Mouse (Mus musculus): ENCODE measurements around the gene Hk1. TPM values are rescaled to one million over a fixed set of nuclear protein-coding genes. Genes with fewer than 3 reads are reported as not detected.

Gene Hk1
- polyA plus RNA-seq, 1 experiment: 65.7 TPM

GRCm38 (mm10) chr10:62340991-62341390 lies 38.7 kb downstream of the Hk1 start:
- Histone ChIP-seq H3K27me3 (ENCODE audit: control insufficient read depth, insufficient read depth, insufficient read length) (no peaks in the 10 kb centered on the region), H3K79me3 (ENCODE audit: low read depth) (peaks cover 23% of the 10 kb centered on the region)

DNA sequence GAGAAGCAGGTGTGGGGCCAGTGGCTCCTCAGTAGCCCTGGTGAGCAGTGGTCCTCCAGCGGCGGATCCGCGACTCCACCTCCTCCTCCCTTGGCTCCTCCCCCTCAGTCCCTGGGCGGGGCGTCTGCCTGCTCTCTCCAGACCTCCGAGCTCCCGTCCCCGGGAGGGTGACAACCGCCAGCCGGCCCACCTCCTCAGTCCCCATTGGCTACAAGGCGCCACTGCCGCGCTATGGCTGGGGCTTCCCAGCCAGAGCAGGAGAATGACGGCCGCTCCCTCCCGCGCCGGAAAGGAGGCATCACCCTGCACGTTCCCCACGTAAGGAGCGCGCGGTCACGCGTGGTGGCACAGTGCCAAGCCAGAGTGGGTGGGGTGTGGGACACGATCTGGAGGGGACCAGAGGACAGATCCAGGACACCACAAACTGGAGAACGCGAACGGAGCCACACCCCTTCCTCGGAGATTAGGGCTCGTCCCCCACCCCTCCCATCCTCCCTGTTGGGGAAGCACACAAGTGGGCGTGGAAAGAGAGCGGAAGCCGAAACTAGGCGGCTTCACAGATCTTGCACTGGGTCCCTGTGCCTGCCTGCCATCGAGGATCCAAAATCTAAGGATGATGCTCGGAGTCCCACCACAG lies 39.5 kb downstream of the Hk1 start:
- Histone ChIP-seq H3K79me3 (ENCODE audit: low read depth) (peaks cover 28% of the 10 kb centered on the region), H3K79me2 (ENCODE audit: control insufficient read depth, insufficient read depth) (peaks cover 55% of the 10 kb centered on the region), H3ac (ENCODE audit: control insufficient read depth, insufficient read length, low read depth) (peak overlapping the region; percentile 85), H3K36me3 (ENCODE audit: control insufficient read depth, insufficient read depth) (no peaks in the 10 kb centered on the region), H3K4me3 (ENCODE audit: insufficient read depth, poor library complexity, severe bottlenecking) (peak overlapping the region; percentile 83), H3K27me3 (ENCODE audit: control insufficient read depth, insufficient read depth, insufficient read length) (no peaks in the 10 kb centered on the region)
- TF ChIP-seq CTCF (IDR thresholded peaks at IDR 0.05; ENCODE audit: control insufficient read depth, insufficient read depth, insufficient read length) (no peak), USF1 (IDR thresholded peaks at IDR 0.05; ENCODE audit: low read depth) (no peak), MYOG (IDR thresholded peaks at IDR 0.05; ENCODE audit: control insufficient read depth, extremely low read depth, insufficient read length) (no peak), FOSL1 (IDR thresholded peaks at IDR 0.05; ENCODE audit: insufficient read depth, low read length, poor library complexity, severe bottlenecking) (no peak), MYOD1 (IDR thresholded peaks at IDR 0.05; ENCODE audit: control insufficient read depth, insufficient read length, low read depth) (no peak), CEBPB (IDR thresholded peaks at IDR 0.05; ENCODE audit: low read depth) (no peak), MAX (IDR thresholded peaks at IDR 0.05) (no peak)

More at GRCm38 (mm10) chr10:62340991-62341390, 38.7 kb downstream of the Hk1 start:
- Histone ChIP-seq H3ac (ENCODE audit: control insufficient read depth, insufficient read length, low read depth) (peak overlapping the region; percentile 85), H3K79me2 (ENCODE audit: control insufficient read depth, insufficient read depth) (peaks cover 47% of the 10 kb centered on the region), H3K4me3 (ENCODE audit: insufficient read depth, poor library complexity, severe bottlenecking) (peak overlapping the region; percentile 83), H3K36me3 (ENCODE audit: control insufficient read depth, insufficient read depth) (no peaks in the 10 kb centered on the region)
- TF ChIP-seq MAX (IDR thresholded peaks at IDR 0.05): no peak
- TF ChIP-seq FOSL1 (IDR thresholded peaks at IDR 0.05; ENCODE audit: insufficient read depth, low read length, poor library complexity, severe bottlenecking): no peak
- TF ChIP-seq MYOD1 (IDR thresholded peaks at IDR 0.05; ENCODE audit: control insufficient read depth, insufficient read length, low read depth): no peak
- no peak for TF ChIP-seq MYOG (IDR thresholded peaks at IDR 0.05; ENCODE audit: control insufficient read depth, extremely low read depth, insufficient read length)
- no peak for TF ChIP-seq USF1 (IDR thresholded peaks at IDR 0.05; ENCODE audit: low read depth)
- TF ChIP-seq CTCF (IDR thresholded peaks at IDR 0.05; ENCODE audit: control insufficient read depth, insufficient read depth, insufficient read length): no peak
- no peak for TF ChIP-seq CEBPB (IDR thresholded peaks at IDR 0.05; ENCODE audit: low read depth)

GRCm38 (mm10) chr10:62339211-62340094 lies 40.3 kb downstream of the Hk1 start:
- H3K27me3 ChIP-seq (ENCODE audit: control insufficient read depth, insufficient read depth, insufficient read length): no peaks in the 10 kb centered on the region
- peaks cover 36% of the 10 kb centered on the region for H3K79me3 ChIP-seq (ENCODE audit: low read depth)
- peak overlapping the region; percentile 79 for H3ac ChIP-seq (ENCODE audit: control insufficient read depth, insufficient read length, low read depth)
- peak overlapping the region; percentile 83 for H3K4me3 ChIP-seq (ENCODE audit: insufficient read depth, poor library complexity, severe bottlenecking)
- TF ChIP-seq MYOD1 (IDR thresholded peaks at IDR 0.05; ENCODE audit: control insufficient read depth, insufficient read length, low read depth) (peak; percentile 74), MYOG (IDR thresholded peaks at IDR 0.05; ENCODE audit: control insufficient read depth, extremely low read depth, insufficient read length) (no peak), CEBPB (IDR thresholded peaks at IDR 0.05; ENCODE audit: low read depth) (no peak), MAX (IDR thresholded peaks at IDR 0.05) (no peak)
- no peaks in the 10 kb centered on the region for H3K36me3 ChIP-seq (ENCODE audit: control insufficient read depth, insufficient read depth)
- H3K79me2 ChIP-seq (ENCODE audit: control insufficient read depth, insufficient read depth): peaks cover 62% of the 10 kb centered on the region

DNA sequence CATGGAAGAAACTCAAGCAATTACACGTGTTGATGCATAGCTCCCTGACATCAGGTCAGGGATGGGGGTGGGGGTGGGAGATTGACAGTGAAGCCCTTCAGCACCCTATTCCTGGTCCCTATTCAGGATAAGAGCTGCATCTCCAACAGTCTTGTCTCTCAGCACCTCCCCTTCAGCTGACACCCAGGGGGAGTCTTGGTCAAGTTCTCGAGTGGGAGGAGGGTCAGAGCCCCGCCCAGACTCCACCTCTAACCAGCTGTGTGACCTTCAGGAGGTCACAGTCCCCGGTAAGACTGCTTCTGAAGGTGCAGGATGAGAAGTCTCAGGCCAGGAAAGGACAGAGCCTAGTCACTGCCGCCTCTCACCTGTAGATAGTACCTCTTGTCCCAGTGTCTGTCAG lies 41.1 kb downstream of the Hk1 start:
- Histone ChIP-seq H3ac (ENCODE audit: control insufficient read depth, insufficient read length, low read depth) (peak overlapping the region; percentile 79), H3K36me3 (ENCODE audit: control insufficient read depth, insufficient read depth) (no peaks in the 10 kb centered on the region), H3K79me2 (ENCODE audit: control insufficient read depth, insufficient read depth) (peaks cover 70% of the 10 kb centered on the region), H3K27me3 (ENCODE audit: control insufficient read depth, insufficient read depth, insufficient read length) (no peaks in the 10 kb centered on the region), H3K4me3 (ENCODE audit: insufficient read depth, poor library complexity, severe bottlenecking) (peak overlapping the region; percentile 83), H3K79me3 (ENCODE audit: low read depth) (peaks cover 40% of the 10 kb centered on the region)
- TF ChIP-seq USF1 (IDR thresholded peaks at IDR 0.05; ENCODE audit: low read depth) (no peak), MAX (IDR thresholded peaks at IDR 0.05) (no peak), FOSL1 (IDR thresholded peaks at IDR 0.05; ENCODE audit: insufficient read depth, low read length, poor library complexity, severe bottlenecking) (no peak), MYOG (IDR thresholded peaks at IDR 0.05; ENCODE audit: control insufficient read depth, extremely low read depth, insufficient read length) (no peak), CEBPB (IDR thresholded peaks at IDR 0.05; ENCODE audit: low read depth) (no peak), CTCF (IDR thresholded peaks at IDR 0.05; ENCODE audit: control insufficient read depth, insufficient read depth, insufficient read length) (no peak), MYOD1 (IDR thresholded peaks at IDR 0.05; ENCODE audit: control insufficient read depth, insufficient read length, low read depth) (no peak)

DNA sequence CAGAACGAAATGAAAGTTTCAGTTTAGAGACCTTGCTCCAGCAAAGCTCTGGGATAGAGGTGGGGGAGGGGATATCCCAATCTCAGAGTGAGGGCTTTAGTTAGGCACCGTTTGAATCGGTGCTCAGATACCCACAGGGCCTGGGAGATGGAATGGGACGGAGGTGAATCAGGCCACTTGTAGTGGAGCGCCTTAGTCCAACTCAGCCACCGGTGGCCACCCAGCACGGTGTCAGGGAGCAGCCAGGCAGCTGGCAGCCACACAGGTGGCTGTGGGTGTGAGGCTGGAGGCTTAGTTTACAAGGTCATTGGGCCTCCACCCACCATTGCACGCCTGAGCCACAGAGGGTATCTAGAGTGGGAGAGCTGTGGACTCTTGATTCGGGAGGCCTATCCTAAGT lies 41.5 kb downstream of the Hk1 start:
- Histone ChIP-seq H3K79me2 (ENCODE audit: control insufficient read depth, insufficient read depth) (peaks cover 75% of the 10 kb centered on the region), H3K4me3 (ENCODE audit: insufficient read depth, poor library complexity, severe bottlenecking) (peak overlapping the region; percentile 83), H3ac (ENCODE audit: control insufficient read depth, insufficient read length, low read depth) (no peak overlapping the region), H3K27me3 (ENCODE audit: control insufficient read depth, insufficient read depth, insufficient read length) (no peaks in the 10 kb centered on the region), H3K79me3 (ENCODE audit: low read depth) (peaks cover 43% of the 10 kb centered on the region), H3K36me3 (ENCODE audit: control insufficient read depth, insufficient read depth) (no peaks in the 10 kb centered on the region)
- TF ChIP-seq MYOG (IDR thresholded peaks at IDR 0.05; ENCODE audit: control insufficient read depth, extremely low read depth, insufficient read length) (no peak), CTCF (IDR thresholded peaks at IDR 0.05; ENCODE audit: control insufficient read depth, insufficient read depth, insufficient read length) (no peak), FOSL1 (IDR thresholded peaks at IDR 0.05; ENCODE audit: insufficient read depth, low read length, poor library complexity, severe bottlenecking) (no peak), MAX (IDR thresholded peaks at IDR 0.05) (no peak), MYOD1 (IDR thresholded peaks at IDR 0.05; ENCODE audit: control insufficient read depth, insufficient read length, low read depth) (no peak), USF1 (IDR thresholded peaks at IDR 0.05; ENCODE audit: low read depth) (no peak), CEBPB (IDR thresholded peaks at IDR 0.05; ENCODE audit: low read depth) (no peak)

All from C2C12 (cell line).